Mouse (Mus musculus) heart, postnatal 0 days (tissue): ENCODE measurements around the gene Wwox.

Experiments used
- CTCF ChIP-seq: IDR thresholded peaks from 2 replicates; pipeline ENCODE4 v1.5.1; 2016; ENCODE audit warnings: antibody characterized with exemption, control low read depth, low read depth
- EP300 ChIP-seq: IDR thresholded peaks from 2 replicates; pipeline ENCODE4 v1.6.1; 2016; ENCODE audit warnings: antibody characterized with exemption, low read depth

DNA sequence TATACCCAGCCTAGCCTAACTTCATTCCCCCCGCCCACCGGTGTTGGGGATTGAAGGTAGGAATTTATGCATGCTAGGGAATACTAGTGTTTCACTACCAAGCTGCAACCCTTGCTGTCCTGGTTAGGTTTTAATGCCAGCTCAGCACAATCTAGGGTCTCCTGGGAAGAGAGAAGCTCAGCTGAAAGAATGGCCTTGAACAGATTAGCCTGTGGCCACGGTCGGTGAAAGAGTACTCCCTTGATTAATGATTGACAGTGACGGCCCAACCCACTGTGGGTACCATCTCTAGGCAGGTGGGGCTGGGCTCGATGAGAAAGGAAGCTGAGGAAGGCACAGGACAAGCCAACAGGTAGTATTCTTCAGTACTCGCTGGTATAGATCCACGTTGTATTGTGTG, 40.3 kb downstream of the Wwox start:
- no peak for TF ChIP-seq CTCF
- TF ChIP-seq EP300 = no peak
